Mouse (Mus musculus) brain, embryonic 14.5 days (tissue): ENCODE data around the gene Bach2.

Experiments used
- CTCF ChIP-seq: fragments of 200-500 bp; IDR thresholded peaks from 2 replicates; pipeline ENCODE4 v1.5.1; 2012; ENCODE audit warnings: inconsistent platforms, mild to moderate bottlenecking, moderate library complexity, borderline replicate concordance; ENCODE audit not compliant: insufficient read depth, insufficient read length; ENCODE audit errors: extremely low read depth
- POLR2A ChIP-seq: fragments of 200-500 bp; IDR thresholded peaks from 2 replicates; pipeline ENCODE4 v1.6.1; 2012; ENCODE audit warnings: mild to moderate bottlenecking, inconsistent platforms, borderline replicate concordance; ENCODE audit not compliant: poor library complexity, insufficient read depth, insufficient read length, severe bottlenecking; ENCODE audit errors: extremely low read depth

GRCm38 (mm10) chr4:32444671-32445196, 206.1 kb downstream of the Bach2 start:
- TF ChIP-seq POLR2A (no peak), CTCF (no peak)
